Mouse (Mus musculus) liver, embryonic 12.5 days (tissue): ENCODE results near the gene Apba3. TPM values are rescaled to one million over a fixed set of nuclear protein-coding genes. Genes with fewer than 3 reads are reported as not detected.
"Not testable (repeated sequence)": the region's sequence is repeated elsewhere in the genome, so short reads cannot be mapped to it uniquely, and the experiment has no call there.

Source experiments
- ATAC-seq: fragments of 200-750 bp; cut with Nextera tagmentation; 2 replicates; pipeline ENCODE4 v1.8.0; 2017; ENCODE audit warnings: moderate number of reproducible peaks, mild to moderate bottlenecking, moderate library complexity
- H3K27ac ChIP-seq: fragments of 300-500 bp; sonication (generic); 2 replicates; pipeline ENCODE4 v1.5.1; 2016; ENCODE audit warnings: mild to moderate bottlenecking
- H3K27me3 ChIP-seq: fragments of 300-500 bp; sonication (generic); replicated peaks from 2 replicates; pipeline ENCODE4 v1.6.1; 2016; ENCODE audit warnings: mild to moderate bottlenecking, moderate library complexity
- H3K36me3 ChIP-seq: fragments of 300-500 bp; sonication (generic); 2 replicates; pipeline ENCODE4 v1.6.1; 2016; ENCODE audit warnings: mild to moderate bottlenecking, moderate library complexity
- H3K4me1 ChIP-seq: fragments of 300-500 bp; sonication (generic); 2 replicates; pipeline ENCODE4 v1.6.1; 2016
- H3K4me2 ChIP-seq: fragments of 300-500 bp; sonication (generic); 2 replicates; pipeline ENCODE4 v1.6.1; 2016; ENCODE audit warnings: mild to moderate bottlenecking, moderate library complexity
- H3K4me3 ChIP-seq: fragments of 300-500 bp; sonication (generic); 2 replicates; pipeline ENCODE4 v1.5.1; 2016; ENCODE audit warnings: mild to moderate bottlenecking, moderate library complexity
- H3K9ac ChIP-seq: fragments of 300-500 bp; sonication (generic); 2 replicates; pipeline ENCODE4 v1.6.1; 2016; ENCODE audit warnings: mild to moderate bottlenecking, moderate library complexity
- H3K9me3 ChIP-seq: fragments of 300-500 bp; sonication (generic); replicated peaks from 2 replicates; pipeline ENCODE4 v1.6.1; 2016; ENCODE audit warnings: mild to moderate bottlenecking, moderate library complexity
- WGBS: fragments of 180-500 bp; shearing (Covaris S2); methylation state at CpG from one replicate; pipeline ENCODE4 v1.1.7; 2016; ENCODE audit not compliant: insufficient replicate concordance; 5-methylcytosine and 5-hydroxymethylcytosine counted together
- polyA plus RNA-seq: library from polyadenylated mRNA; unstranded; fragments of >200 nt; fragmentation: Nextera tagmentation; extraction: Ambion mirVana; gene quantifications from 2 replicates; pipeline ENCODE4 v1.2.1, GENCODE M21; 2016

The Apba3 gene
- polyA plus RNA-seq = 27.3 and 30.4 TPM in 2 replicates

- H3K9me3 ChIP-seq = no peaks in the 10 kb centered on the region
- peak; percentile 95 for ATAC-seq
- peaks cover 36% of the 10 kb centered on the region for H3K4me1 ChIP-seq
- peak within 1 kb of the TSS; percentile 86 for H3K9ac ChIP-seq
- H3K4me2 ChIP-seq = peak within 1 kb of the TSS; percentile 77
- H3K36me3 ChIP-seq = peaks cover 60% of the 10 kb centered on the region
- H3K27ac ChIP-seq = peak within 1 kb of the TSS; percentile 76
- peak within 1 kb of the TSS; percentile 73 for H3K4me3 ChIP-seq
- H3K27me3 ChIP-seq = peaks cover 1% of the 10 kb centered on the region; the same call in 1 of the 2 replicates
- under 1% methylated on average over 48 of the region's 48 CpGs for WGBS
Observed at GRCm38 (mm10) chr10:81266211-81267105, at the start of gene Apba3, which contains the start of gene Mrpl54. Apba3 (plus strand) TSS chr10:81266960. Mrpl54 (minus strand) TSS chr10:81266934.

GRCm38 (mm10) chr10:81217267-81217666 lies 49.5 kb upstream of the Apba3 start:
- H3K9me3 ChIP-seq, H3K27ac ChIP-seq, H3K36me3 ChIP-seq, H3K9ac ChIP-seq, H3K4me2 ChIP-seq, H3K4me1 ChIP-seq, ATAC-seq, H3K4me3 ChIP-seq: not testable (repeated sequence)
- 4% methylated on average over 1 of the region's 1 CpGs for WGBS
- peaks cover 48% of the 10 kb centered on the region for H3K27me3 ChIP-seq

- H3K27ac ChIP-seq = no peak overlapping the region
- H3K9me3 ChIP-seq = no peaks in the 10 kb centered on the region
- peak; percentile 52 for ATAC-seq
- 17% methylated on average over 7 of the region's 7 CpGs for WGBS
- H3K27me3 ChIP-seq = peaks cover 44% of the 10 kb centered on the region
- no peak overlapping the region for H3K9ac ChIP-seq
- H3K4me3 ChIP-seq = no peak overlapping the region
- H3K4me1 ChIP-seq = 0 out of 2 replicates have a peak, but pooled peaks cover 3% of the 10 kb centered on the region
- H3K4me2 ChIP-seq = no peak overlapping the region
- no peaks in the 10 kb centered on the region for H3K36me3 ChIP-seq
Observed at GRCm38 (mm10) chr10:81217964-81218363, 48.8 kb upstream of the Apba3 start.

- Histone ChIP-seq H3K27ac (no peak overlapping the region), H3K27me3 (peaks cover 29% of the 10 kb centered on the region), H3K36me3 (no peaks in the 10 kb centered on the region), H3K4me1 (0 out of 2 replicates have a peak, but pooled peaks cover 3% of the 10 kb centered on the region), H3K9me3 (no peaks in the 10 kb centered on the region), H3K4me2 (no peak overlapping the region), H3K4me3 (no peak overlapping the region), H3K9ac (no peak overlapping the region)
- 56% methylated on average over 5 of the region's 5 CpGs for WGBS
- no peak for ATAC-seq
Observed at GRCm38 (mm10) chr10:81221402-81222015, 45.3 kb upstream of the Apba3 start.

GRCm38 (mm10) chr10:81223731-81224130 lies 43.0 kb upstream of the Apba3 start:
- not testable (repeated sequence) for H3K36me3 ChIP-seq, H3K9ac ChIP-seq, H3K4me1 ChIP-seq, H3K4me2 ChIP-seq, ATAC-seq, H3K4me3 ChIP-seq, H3K27ac ChIP-seq, H3K9me3 ChIP-seq
- H3K27me3 ChIP-seq = peaks cover 36% of the 10 kb centered on the region
- 34% methylated on average over 2 of the region's 2 CpGs for WGBS

- ATAC-seq = no peak
- 8% methylated on average over 20 of the region's 20 CpGs for WGBS
- no peak overlapping the region for H3K9ac ChIP-seq
- H3K27me3 ChIP-seq = peaks cover 65% of the 10 kb centered on the region
- H3K27ac ChIP-seq = no peak overlapping the region
- H3K9me3 ChIP-seq = no peaks in the 10 kb centered on the region
- peaks cover 24% of the 10 kb centered on the region for H3K4me1 ChIP-seq
- H3K4me2 ChIP-seq = no peak overlapping the region
- H3K36me3 ChIP-seq = no peaks in the 10 kb centered on the region
- no peak overlapping the region for H3K4me3 ChIP-seq
Observed at GRCm38 (mm10) chr10:81229735-81230437, 36.9 kb upstream of the Apba3 start.

GRCm38 (mm10) chr10:81230438-81231332 lies 36.1 kb upstream of the Apba3 start, which contains the start of gene Atcay:
Atcay (minus strand) TSS chr10:81230833.
- Histone ChIP-seq H3K4me1 (peaks cover 24% of the 10 kb centered on the region), H3K4me2 (no peak within 1 kb of the TSS), H3K27me3 (peaks cover 71% of the 10 kb centered on the region), H3K9me3 (no peaks in the 10 kb centered on the region), H3K27ac (no peak within 1 kb of the TSS), H3K4me3 (no peak within 1 kb of the TSS), H3K9ac (no peak within 1 kb of the TSS), H3K36me3 (no peaks in the 10 kb centered on the region)
- 19% methylated on average over 27 of the region's 27 CpGs for WGBS
- no peak for ATAC-seq

GRCm38 (mm10) chr10:81231436-81231835 lies 35.3 kb upstream of the Apba3 start:
- H3K4me1 ChIP-seq = peaks cover 24% of the 10 kb centered on the region
- WGBS = 36% methylated on average over 7 of the region's 7 CpGs
- no peaks in the 10 kb centered on the region for H3K9me3 ChIP-seq
- H3K4me3 ChIP-seq = no peak overlapping the region
- ATAC-seq = no peak
- H3K27me3 ChIP-seq = peaks cover 75% of the 10 kb centered on the region
- no peaks in the 10 kb centered on the region for H3K36me3 ChIP-seq
- no peak overlapping the region for H3K9ac ChIP-seq
- H3K27ac ChIP-seq = no peak overlapping the region
- H3K4me2 ChIP-seq = no peak overlapping the region

- Histone ChIP-seq H3K9ac (peak within 1 kb of the TSS; percentile 79), H3K4me1 (peaks cover 24% of the 10 kb centered on the region), H3K27ac (peak within 1 kb of the TSS; percentile 65), H3K4me3 (peak within 1 kb of the TSS; percentile 73), H3K9me3 (no peaks in the 10 kb centered on the region), H3K36me3 (no peaks in the 10 kb centered on the region), H3K4me2 (peak within 1 kb of the TSS; percentile 93), H3K27me3 (peaks cover 84% of the 10 kb centered on the region)
- ATAC-seq = peak; percentile 80
- WGBS = 8% methylated on average over 29 of the region's 29 CpGs
Observed at GRCm38 (mm10) chr10:81232580-81233225, 34.1 kb upstream of the Apba3 start, which contains the start of gene Zfr2. Zfr2 (plus strand) TSS chr10:81233155.

GRCm38 (mm10) chr10:81233226-81233585 lies 33.6 kb upstream of the Apba3 start:
- H3K27ac ChIP-seq = peak overlapping the region; percentile 65
- peaks cover 24% of the 10 kb centered on the region for H3K4me1 ChIP-seq
- 3% methylated on average over 28 of the region's 28 CpGs for WGBS
- H3K9me3 ChIP-seq = no peaks in the 10 kb centered on the region
- peak overlapping the region; percentile 93 for H3K4me2 ChIP-seq
- peaks cover 84% of the 10 kb centered on the region for H3K27me3 ChIP-seq
- peak; percentile 62 for ATAC-seq
- peak overlapping the region; percentile 79 for H3K9ac ChIP-seq
- H3K36me3 ChIP-seq = no peaks in the 10 kb centered on the region
- peak overlapping the region; percentile 73 for H3K4me3 ChIP-seq
